Mouse (Mus musculus) kidney, embryonic 14.5 days (tissue): ENCODE data around the gene Ankfn1. TPM values are rescaled to one million over a fixed set of nuclear protein-coding genes. Genes with fewer than 3 reads are reported as not detected.

Experiments used
- ATAC-seq: fragments of 200-750 bp; cut with Nextera tagmentation; 2 replicates; pipeline ENCODE4 v1.8.0; 2017; ENCODE audit warnings: moderate number of reproducible peaks, mild to moderate bottlenecking, moderate TSS enrichment, moderate library complexity; ENCODE audit not compliant: low FRiP score, low TSS enrichment
- H3K27ac ChIP-seq: fragments of 300-500 bp; sonication (generic); 2 replicates; pipeline ENCODE4 v1.5.1; 2014; ENCODE audit warnings: low read depth, mild to moderate bottlenecking, low read length, moderate library complexity, mixed read lengths
- H3K27me3 ChIP-seq: fragments of 300-500 bp; sonication (generic); 2 replicates; pipeline ENCODE4 v1.6.1; 2014; ENCODE audit warnings: mild to moderate bottlenecking, low read length; ENCODE audit not compliant: control insufficient read depth, insufficient read depth
- H3K36me3 ChIP-seq: fragments of 300-500 bp; sonication (generic); 2 replicates; pipeline ENCODE4 v1.6.1; 2014; ENCODE audit warnings: low read length, mixed read lengths; ENCODE audit not compliant: control insufficient read depth, insufficient read depth
- H3K4me1 ChIP-seq: fragments of 300-500 bp; sonication (generic); 2 replicates; pipeline ENCODE4 v1.6.1; 2014; ENCODE audit warnings: low read length, mixed read lengths; ENCODE audit not compliant: control insufficient read depth, insufficient read depth
- H3K4me2 ChIP-seq: fragments of 300-500 bp; sonication (generic); replicated peaks from 2 replicates; pipeline ENCODE4 v1.6.1; 2014; ENCODE audit warnings: low read depth, mild to moderate bottlenecking, low read length
- H3K4me3 ChIP-seq: fragments of 300-500 bp; sonication (generic); 2 replicates; pipeline ENCODE4 v1.5.1; 2014; ENCODE audit warnings: mild to moderate bottlenecking, low read length
- H3K9ac ChIP-seq: fragments of 300-500 bp; sonication (generic); 2 replicates; pipeline ENCODE4 v1.6.1; 2014; ENCODE audit warnings: low read depth, mild to moderate bottlenecking, low read length, moderate library complexity
- H3K9me3 ChIP-seq: fragments of 300-500 bp; sonication (generic); 2 replicates; pipeline ENCODE4 v1.6.1; 2016; ENCODE audit warnings: low read length; ENCODE audit not compliant: control insufficient read depth
- WGBS: fragments of 180-500 bp; shearing (Covaris S2); extraction: QIAGEN DNeasy Blood & Tissue Kit; methylation state at CpG from one replicate; pipeline ENCODE4 v1.1.7; 2014; 5-methylcytosine and 5-hydroxymethylcytosine counted together
- polyA plus RNA-seq: library from polyadenylated mRNA; unstranded; fragments of >200 nt; fragmentation: Nextera tagmentation; extraction: Ambion mirVana; gene quantifications from 2 replicates; pipeline ENCODE4 v1.2.1, GENCODE M21; 2014

Gene Ankfn1
- polyA plus RNA-seq, 1 experiment from 2014 or later, result not detected

GRCm38 (mm10) chr11:89656556-89656955, 120.9 kb downstream of the Ankfn1 start:
- Histone ChIP-seq H3K9ac (no peak overlapping the region), H3K27me3 (no peaks in the 10 kb centered on the region), H3K4me1 (no peaks in the 10 kb centered on the region), H3K9me3 (no peaks in the 10 kb centered on the region), H3K27ac (no peak overlapping the region), H3K36me3 (no peaks in the 10 kb centered on the region), H3K4me3 (no peak overlapping the region), H3K4me2 (no peak overlapping the region)
- no peak for ATAC-seq

- WGBS, result 77% methylated on average over 1 of the region's 1 CpGs
Measured at GRCm38 (mm10) chr11:89635740-89636139, 141.7 kb downstream of the Ankfn1 start.

GRCm38 (mm10) chr11:89631315-89631714, 146.1 kb downstream of the Ankfn1 start:
- ATAC-seq, result no peak
- Histone ChIP-seq H3K9me3 (no peaks in the 10 kb centered on the region), H3K27me3 (no peaks in the 10 kb centered on the region), H3K4me1 (no peaks in the 10 kb centered on the region), H3K9ac (no peak overlapping the region), H3K27ac (no peak overlapping the region), H3K36me3 (no peaks in the 10 kb centered on the region), H3K4me2 (no peak overlapping the region), H3K4me3 (no peak overlapping the region)
- WGBS, result 95% methylated on average over 2 of the region's 2 CpGs

More at GRCm38 (mm10) chr11:89635740-89636139, 141.7 kb downstream of the Ankfn1 start:
- ATAC-seq, result no peak
- Histone ChIP-seq H3K4me3 (no peak overlapping the region), H3K4me1 (no peaks in the 10 kb centered on the region), H3K4me2 (no peak overlapping the region), H3K36me3 (no peaks in the 10 kb centered on the region), H3K9me3 (no peaks in the 10 kb centered on the region), H3K27ac (no peak overlapping the region), H3K9ac (no peak overlapping the region), H3K27me3 (no peaks in the 10 kb centered on the region)

- WGBS, result 84% methylated on average over 6 of the region's 6 CpGs
- ATAC-seq, result no peak
- no peak overlapping the region for H3K27ac ChIP-seq
Measured at GRCm38 (mm10) chr11:89628562-89628961, 148.9 kb downstream of the Ankfn1 start.

GRCm38 (mm10) chr11:89627232-89627631, 150.2 kb downstream of the Ankfn1 start:
- no peaks in the 10 kb centered on the region for H3K9me3 ChIP-seq
- no peaks in the 10 kb centered on the region for H3K27me3 ChIP-seq
- no peak overlapping the region for H3K4me2 ChIP-seq
- no peak overlapping the region for H3K4me3 ChIP-seq
- no peak overlapping the region for H3K9ac ChIP-seq
- H3K4me1 ChIP-seq, result no peaks in the 10 kb centered on the region
- no peak overlapping the region for H3K27ac ChIP-seq
- ATAC-seq, result no peak
- H3K36me3 ChIP-seq, result no peaks in the 10 kb centered on the region

More at GRCm38 (mm10) chr11:89628562-89628961, 148.9 kb downstream of the Ankfn1 start:
- Histone ChIP-seq H3K4me3 (no peak overlapping the region), H3K9ac (no peak overlapping the region), H3K36me3 (no peaks in the 10 kb centered on the region), H3K4me2 (no peak overlapping the region), H3K4me1 (no peaks in the 10 kb centered on the region), H3K9me3 (no peaks in the 10 kb centered on the region), H3K27me3 (no peaks in the 10 kb centered on the region)

GRCm38 (mm10) chr11:89623698-89624445, 153.6 kb downstream of the Ankfn1 start:
- 65% methylated on average over 13 of the region's 13 CpGs for WGBS

GRCm38 (mm10) chr11:89619955-89620354, 157.5 kb downstream of the Ankfn1 start:
- H3K36me3 ChIP-seq, result no peaks in the 10 kb centered on the region

More at GRCm38 (mm10) chr11:89623698-89624445, 153.6 kb downstream of the Ankfn1 start:
- no peaks in the 10 kb centered on the region for H3K27me3 ChIP-seq
- H3K9ac ChIP-seq, result no peak overlapping the region
- no peak overlapping the region for H3K4me2 ChIP-seq
- no peak overlapping the region for H3K27ac ChIP-seq
- no peaks in the 10 kb centered on the region for H3K9me3 ChIP-seq
- no peak for ATAC-seq
- no peaks in the 10 kb centered on the region for H3K4me1 ChIP-seq
- H3K4me3 ChIP-seq, result no peak overlapping the region
- no peaks in the 10 kb centered on the region for H3K36me3 ChIP-seq

GRCm38 (mm10) chr11:89615806-89616205, 161.6 kb downstream of the Ankfn1 start:
- no peak overlapping the region for H3K27ac ChIP-seq
- 90% methylated on average over 2 of the region's 2 CpGs for WGBS
- H3K4me1 ChIP-seq, result no peaks in the 10 kb centered on the region
- no peak for ATAC-seq
- no peaks in the 10 kb centered on the region for H3K27me3 ChIP-seq
- no peaks in the 10 kb centered on the region for H3K9me3 ChIP-seq
- no peak overlapping the region for H3K4me3 ChIP-seq
- no peak overlapping the region for H3K9ac ChIP-seq
- H3K4me2 ChIP-seq, result no peak overlapping the region
- no peaks in the 10 kb centered on the region for H3K36me3 ChIP-seq

More at GRCm38 (mm10) chr11:89619955-89620354, 157.5 kb downstream of the Ankfn1 start:
- Histone ChIP-seq H3K4me2 (no peak overlapping the region), H3K27me3 (no peaks in the 10 kb centered on the region), H3K27ac (no peak overlapping the region), H3K4me3 (no peak overlapping the region), H3K9me3 (no peaks in the 10 kb centered on the region), H3K9ac (no peak overlapping the region), H3K4me1 (no peaks in the 10 kb centered on the region)
- no peak for ATAC-seq

- Histone ChIP-seq H3K9ac (no peak overlapping the region), H3K4me3 (no peak overlapping the region), H3K9me3 (no peaks in the 10 kb centered on the region), H3K4me1 (no peaks in the 10 kb centered on the region), H3K27me3 (no peaks in the 10 kb centered on the region), H3K36me3 (no peaks in the 10 kb centered on the region), H3K27ac (no peak overlapping the region), H3K4me2 (no peak overlapping the region)
- 48% methylated on average over 3 of the region's 3 CpGs for WGBS
- ATAC-seq, result no peak
Measured at GRCm38 (mm10) chr11:89611596-89611995, 165.9 kb downstream of the Ankfn1 start.
